Mouse (Mus musculus): ENCODE data around the gene Sgpp1.
A peak's percentile ranks its signal among the peaks of the same experiment; 100 is the strongest.
"Not testable (repeated sequence)": the region's sequence is repeated elsewhere in the genome, so short reads cannot be mapped to it uniquely, and the experiment has no call there.

Sgpp1 gene

GRCm38 (mm10) chr12:75689003-75689402, 46.5 kb downstream of the Sgpp1 start:
- no peak for DNase-seq (ENCODE audit: low read depth, low spot score)

- no peak for DNase-seq (ENCODE audit: low read depth, low spot score)
Observed at GRCm38 (mm10) chr12:75687314-75687713, 48.2 kb downstream of the Sgpp1 start.

DNA sequence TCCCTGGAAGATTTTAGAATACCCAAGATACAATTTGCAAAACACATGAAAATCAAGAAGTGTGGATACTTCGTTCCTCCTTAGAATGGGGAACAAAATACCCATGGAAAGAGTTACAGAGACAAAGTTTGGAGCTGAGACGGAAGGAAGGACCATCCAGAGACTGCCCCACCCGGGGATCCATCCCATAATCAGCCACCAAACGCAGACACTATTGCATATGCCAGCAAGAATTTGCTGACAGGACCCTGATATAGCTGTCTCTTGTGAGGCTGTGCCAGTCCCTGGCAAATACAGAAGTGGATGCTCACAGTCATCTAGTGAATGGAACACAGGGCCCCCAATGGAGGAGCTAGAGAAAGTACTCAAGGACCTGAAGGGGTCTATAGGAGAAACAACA, 51.5 kb downstream of the Sgpp1 start:
- DNase-seq (ENCODE audit: low read depth, low spot score): not testable (repeated sequence)

GRCm38 (mm10) chr12:75683598-75683997, 51.9 kb downstream of the Sgpp1 start:
- DNase-seq (ENCODE audit: low read depth, low spot score): no peak

- DNase-seq (ENCODE audit: low read depth, low spot score): no peak
Observed at GRCm38 (mm10) chr12:75682842-75683241, 52.7 kb downstream of the Sgpp1 start.

GRCm38 (mm10) chr12:75681101-75681500, 54.4 kb downstream of the Sgpp1 start:
- DNase-seq (ENCODE audit: low read depth, low spot score): no peak

DNA sequence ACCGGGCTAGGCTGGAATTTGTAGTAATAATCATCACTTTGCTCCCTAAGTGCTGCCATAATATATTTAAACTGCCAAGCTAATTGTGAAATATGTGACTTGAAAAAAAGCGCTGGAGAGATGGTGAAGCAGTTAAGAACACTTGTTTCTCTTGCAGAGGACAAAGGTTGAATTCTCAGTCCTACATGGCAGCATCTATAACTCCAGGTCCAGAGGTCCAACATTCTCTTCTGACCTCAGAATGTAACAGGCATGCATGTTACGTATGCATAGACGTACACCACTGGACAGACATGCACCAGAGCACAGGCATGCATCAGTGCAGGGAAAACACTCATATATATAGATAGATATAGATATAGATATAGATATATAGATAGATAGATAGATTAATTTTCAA, 57.1 kb downstream of the Sgpp1 start:
- DNase-seq (ENCODE audit: low read depth, low spot score): no peak

DNA sequence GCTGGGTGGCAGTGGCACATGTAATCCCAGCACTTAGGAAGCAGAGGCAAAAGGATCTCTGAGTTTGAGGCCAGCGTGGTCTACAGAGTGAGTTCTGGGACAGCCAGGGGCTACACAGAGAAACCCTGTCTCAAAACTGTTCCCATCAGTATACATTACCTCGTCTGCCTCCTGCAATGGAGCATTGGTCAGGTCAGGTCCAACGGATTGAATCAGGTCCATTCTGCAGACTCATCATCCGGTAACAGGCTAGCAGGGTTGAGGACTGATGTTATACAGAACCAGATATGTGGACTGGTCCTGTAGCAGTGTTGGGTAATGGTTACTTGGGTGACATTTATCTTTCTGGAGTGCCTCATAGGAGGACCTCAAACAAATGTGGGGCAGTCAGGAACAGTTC, 62.9 kb downstream of the Sgpp1 start:
- DNase-seq (ENCODE audit: low read depth, low spot score): no peak

DNA sequence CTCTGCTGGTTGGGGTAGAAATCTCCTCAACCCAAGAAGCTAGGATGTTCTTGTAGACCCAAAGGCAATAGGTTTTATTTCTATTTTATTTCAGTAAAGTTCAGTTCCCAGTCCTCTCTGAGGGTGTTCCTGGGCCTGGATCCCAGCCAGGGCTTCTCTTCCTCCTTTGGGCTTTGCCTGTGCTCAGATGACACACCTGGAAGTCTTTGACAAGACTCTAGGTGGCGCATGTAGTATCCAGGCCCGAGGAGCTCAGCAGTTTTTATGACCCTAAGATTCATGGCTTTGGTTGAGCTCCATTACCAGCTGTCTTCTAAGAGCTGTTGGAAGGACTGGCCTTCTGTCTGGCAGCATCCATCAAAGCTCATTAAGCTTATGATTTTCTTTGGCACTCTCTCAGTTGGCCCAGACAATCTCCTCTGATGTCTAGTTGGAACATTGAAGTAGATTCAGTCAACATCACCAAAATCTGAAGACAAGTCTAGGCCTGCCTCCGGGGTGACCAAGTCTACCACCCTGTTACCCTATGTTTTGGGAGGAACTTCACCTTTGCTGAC, 63.7 kb downstream of the Sgpp1 start:
- DNase-seq (ENCODE audit: low read depth, low spot score): peak; percentile 70

GRCm38 (mm10) chr12:75670611-75671010, 64.9 kb downstream of the Sgpp1 start:
- no peak for DNase-seq (ENCODE audit: low read depth, low spot score)

- DNase-seq (ENCODE audit: low read depth, low spot score): peak; percentile 100
Observed at GRCm38 (mm10) chr12:75669258-75670106, 66.0 kb downstream of the Sgpp1 start, which contains the start of gene Wdr89. Wdr89 (minus strand) TSS chr12:75669537.

- peak; percentile 66 for DNase-seq (ENCODE audit: low read depth, low spot score)
Observed at GRCm38 (mm10) chr12:75668916-75669257, 66.6 kb downstream of the Sgpp1 start.

- no peak for DNase-seq (ENCODE audit: low read depth, low spot score)
Observed at GRCm38 (mm10) chr12:75668221-75668620, 67.3 kb downstream of the Sgpp1 start.

DNA sequence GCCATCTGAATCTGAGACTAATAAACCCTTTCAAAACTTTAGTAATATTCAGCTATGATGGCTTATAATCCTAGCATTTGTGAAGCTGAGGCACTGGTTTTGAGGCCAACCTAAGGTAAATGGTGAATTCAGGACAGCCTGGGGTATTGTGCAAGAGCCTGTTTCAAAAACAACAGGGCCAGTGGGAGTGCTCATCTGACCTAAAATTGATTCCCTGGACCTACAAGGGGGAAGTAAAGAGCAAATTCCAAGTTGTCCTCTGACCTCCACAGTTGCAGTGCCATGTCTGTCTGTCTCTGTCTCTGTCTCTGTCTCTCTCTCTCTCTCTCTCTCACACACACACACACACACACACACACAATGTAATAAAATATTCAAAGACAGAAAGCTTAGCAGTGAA, 68.6 kb downstream of the Sgpp1 start:
- no peak for DNase-seq (ENCODE audit: low read depth, low spot score)

- no peak for DNase-seq (ENCODE audit: low read depth, low spot score)
Observed at GRCm38 (mm10) chr12:75664516-75664810, 71.1 kb downstream of the Sgpp1 start.

Measured in ZHBTc4 (cell line).